ENCODE assay signal across 9 mouse cellular contexts in the genomic region with DNA sequence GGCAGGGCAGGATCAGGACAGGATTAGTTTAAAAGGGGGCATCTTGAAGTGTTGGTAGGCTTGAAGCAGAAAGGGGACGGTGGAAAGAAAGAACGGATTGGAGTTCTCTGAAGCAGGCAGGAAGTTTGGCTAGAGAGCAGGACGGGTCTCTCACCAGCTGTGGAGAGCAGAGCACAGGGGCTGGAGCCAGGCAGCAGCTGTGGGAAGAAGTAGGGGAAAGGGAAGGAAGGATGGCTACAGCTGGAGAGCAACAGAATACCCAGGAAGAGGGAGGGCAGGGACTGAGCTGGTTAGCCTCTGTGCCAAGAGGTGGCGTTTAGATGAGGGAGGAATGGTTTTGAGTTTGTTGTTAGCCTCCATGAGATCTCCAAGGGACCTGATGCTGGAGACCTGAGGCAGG. TPM values are rescaled to one million over a fixed set of nuclear protein-coding genes. Genes with fewer than 3 reads are reported as not detected.
DNase-seq lines count a peak whose midpoint lies in the region; ATAC-seq and TF ChIP-seq lines count a peak whose summit lies in the region.
"Had no signal": no experiment of that assay in that cellular context is flagged by ENCODE, and none has a peak within 500 bp of the region (broad histone marks: within the 10 kb centered on the region; RNA-seq: fewer than 3 reads in every experiment).

No protein-coding gene starts in this region.

- H3K27me3 ChIP-seq in kidney, postnatal 0 days (ENCODE audit: insufficient read depth, low read length) = no peaks in the 10 kb centered on the region
- H3K27me3 ChIP-seq in heart, embryonic 13.5 days (replicated peaks) = peaks cover 14% of the 10 kb centered on the region; the same call in 1 of the 2 replicates
- peaks cover 12% of the 10 kb centered on the region for H3K27me3 ChIP-seq in limb, embryonic 13.5 days
- H3K27me3 ChIP-seq in liver, embryonic 11.5 days (replicated peaks; ENCODE audit: control insufficient read depth, insufficient read depth, low read length) = peaks cover 49% of the 10 kb centered on the region

- H3K4me1 ChIP-seq in kidney, postnatal 0 days (replicated peaks; ENCODE audit: insufficient read depth, low read length) = peaks cover 31% of the 10 kb centered on the region
- H3K4me1 ChIP-seq in heart, embryonic 13.5 days = peaks cover 35% of the 10 kb centered on the region
- peaks cover 35% of the 10 kb centered on the region for H3K4me1 ChIP-seq in limb, embryonic 13.5 days
- H3K4me1 ChIP-seq in liver, embryonic 11.5 days (replicated peaks; ENCODE audit: control insufficient read depth, insufficient read depth, low read length) = peaks cover 13% of the 10 kb centered on the region; the same call in 1 of the 2 replicates

- 20% methylated on average over 4 of the region's 4 CpGs for WGBS in kidney, postnatal 0 days
- 11% methylated on average over 4 of the region's 4 CpGs for WGBS in heart, embryonic 13.5 days
- WGBS in limb, embryonic 13.5 days = 12% methylated on average over 4 of the region's 4 CpGs
- WGBS in liver, embryonic 11.5 days = 17% methylated on average over 4 of the region's 4 CpGs

- no peak overlapping the region for H3K4me3 ChIP-seq in kidney, postnatal 0 days (replicated peaks; ENCODE audit: low read depth, low read length)
- H3K4me3 ChIP-seq in heart, embryonic 13.5 days = no peak overlapping the region
- H3K4me3 ChIP-seq in limb, embryonic 13.5 days = no peak overlapping the region
- no peak overlapping the region for H3K4me3 ChIP-seq in liver, embryonic 11.5 days (ENCODE audit: low read depth, low read length)

- H3K9me3 ChIP-seq in kidney, postnatal 0 days (replicated peaks; ENCODE audit: low read length) = no peaks in the 10 kb centered on the region
- no peaks in the 10 kb centered on the region for H3K9me3 ChIP-seq in heart, embryonic 13.5 days
- no peaks in the 10 kb centered on the region for H3K9me3 ChIP-seq in limb, embryonic 13.5 days
- H3K9me3 ChIP-seq in liver, embryonic 11.5 days (ENCODE audit: control insufficient read depth, low read length) = no peaks in the 10 kb centered on the region

- H3K4me2 ChIP-seq in kidney, postnatal 0 days (ENCODE audit: low read length) = peak overlapping the region; percentile 90; the same call in 1 of the 2 replicates
- H3K4me2 ChIP-seq in heart, embryonic 13.5 days = peak overlapping the region; percentile 77
- H3K4me2 ChIP-seq in limb, embryonic 13.5 days (replicated peaks) = no peak overlapping the region
- no peak overlapping the region; the same call in 1 of the 2 replicates for H3K4me2 ChIP-seq in liver, embryonic 11.5 days

- no peak for TF ChIP-seq CTCF in kidney, postnatal 0 days (IDR thresholded peaks at IDR 0.05; ENCODE audit: low read depth)

- no peak; the same call in 1 of the 2 replicates for ATAC-seq in kidney, postnatal 0 days (replicated peaks; ENCODE audit: low FRiP score, low read depth)
- no peak for ATAC-seq in heart, embryonic 13.5 days (ENCODE audit: extremely low read depth, insufficient number of reproducible peaks, low FRiP score, low TSS enrichment)
- ATAC-seq in limb, embryonic 13.5 days (ENCODE audit: low FRiP score, low read depth) = 0 out of 2 replicates have a peak, but pooled peaks have one; percentile 26
- ATAC-seq in liver, embryonic 11.5 days (replicated peaks; ENCODE audit: low FRiP score) = no peak

- DNase-seq in kidney, postnatal 0 days (ENCODE audit: low spot score) = peak; percentile 76
- no peak for DNase-seq in kidney, postnatal 25 days
- peak; percentile 52 for DNase-seq in skeletal muscle tissue, adult 2 months (ENCODE audit: low read depth, low spot score)
- DNase-seq in layer of hippocampus, adult 11-12 months (ENCODE audit: low spot score) = no peak
- DNase-seq in frontal cortex, adult 2 months (ENCODE audit: extremely low spot score in 1 of 2, low spot score in 1 of 2) = no peak
- DNase-seq in liver, embryonic 11.5 days (ENCODE audit: low spot score) = no peak
- DNase-seq: cerebellum, postnatal 10 days had no signal

- H3K27ac ChIP-seq in kidney, postnatal 0 days = 0 out of 2 replicates have a peak overlapping the region, but pooled peaks have one; percentile 11
- peak overlapping the region; percentile 24; the same call in 1 of the 2 replicates for H3K27ac ChIP-seq in heart, embryonic 13.5 days (replicated peaks)
- H3K27ac ChIP-seq in limb, embryonic 13.5 days = peak overlapping the region; percentile 39; the same call in 1 of the 2 replicates
- H3K27ac ChIP-seq in liver, embryonic 11.5 days (ENCODE audit: low read depth, low read length) = no peak overlapping the region

- no peaks in the 10 kb centered on the region for H3K36me3 ChIP-seq in kidney, postnatal 0 days (ENCODE audit: insufficient read depth, low read length)
- H3K36me3 ChIP-seq in heart, embryonic 13.5 days = 0 out of 2 replicates have a peak, but pooled peaks cover under 1% of the 10 kb centered on the region
- peaks cover 5% of the 10 kb centered on the region for H3K36me3 ChIP-seq in limb, embryonic 13.5 days
- H3K36me3 ChIP-seq in liver, embryonic 11.5 days (ENCODE audit: control insufficient read depth, insufficient read depth, low read length) = no peaks in the 10 kb centered on the region

- H3K9ac ChIP-seq in kidney, postnatal 0 days (ENCODE audit: low read depth, low read length) = no peak overlapping the region
- H3K9ac ChIP-seq in heart, embryonic 13.5 days = peak overlapping the region; percentile 99
- H3K9ac ChIP-seq in limb, embryonic 13.5 days = peak overlapping the region; percentile 35; the same call in 1 of the 2 replicates
- no peak overlapping the region for H3K9ac ChIP-seq in liver, embryonic 11.5 days (ENCODE audit: low read depth, low read length)

RNA-seq across cellular contexts. Expression of a gene that starts 0.7 kb away (rescaled TPM):
- 16.4 and 19.4 TPM in 2 replicates for polyA plus RNA-seq in kidney, postnatal 0 days (2015; fragmentation: Nextera tagmentation; extraction: Ambion mirVana)
- polyA plus RNA-seq in heart, embryonic 13.5 days (2015; fragmentation: Nextera tagmentation; extraction: Ambion mirVana) = 16.8 and 18.1 TPM in 2 replicates
- 37.2 and 37.7 TPM in 2 replicates for polyA plus RNA-seq in limb, embryonic 13.5 days (2015; fragmentation: Nextera tagmentation; extraction: Ambion mirVana)
- 28.0 and 32.7 TPM in 2 replicates for polyA plus RNA-seq in frontal cortex, adult 2 months (2012; rRNA removed)
- 5.3 and 6.9 TPM in 2 replicates for polyA plus RNA-seq in liver, embryonic 11.5 days (2014; fragmentation: Nextera tagmentation; extraction: Ambion mirVana)

RNA-seq across cellular contexts. Expression of a gene that starts 29.1 kb away (rescaled TPM):
- polyA plus RNA-seq in kidney, postnatal 0 days (2015; fragmentation: Nextera tagmentation; extraction: Ambion mirVana) = 38.8 and 39.8 TPM in 2 replicates
- 21.9 and 22.1 TPM in 2 replicates for polyA plus RNA-seq in heart, embryonic 13.5 days (2015; fragmentation: Nextera tagmentation; extraction: Ambion mirVana)
- polyA plus RNA-seq in limb, embryonic 13.5 days (2015; fragmentation: Nextera tagmentation; extraction: Ambion mirVana) = 46.8 and 48.9 TPM in 2 replicates
- polyA plus RNA-seq in frontal cortex, adult 2 months (2012; rRNA removed) = 23.2 and 24.3 TPM in 2 replicates
- 21.7 and 24.0 TPM in 2 replicates for polyA plus RNA-seq in liver, embryonic 11.5 days (2014; fragmentation: Nextera tagmentation; extraction: Ambion mirVana)

RNA-seq across cellular contexts. Expression of a gene that starts 50.0 kb away (rescaled TPM):
- 187 and 206 TPM in 2 replicates for polyA plus RNA-seq in kidney, postnatal 0 days (2015; fragmentation: Nextera tagmentation; extraction: Ambion mirVana)
- 170 and 175 TPM in 2 replicates for polyA plus RNA-seq in heart, embryonic 13.5 days (2015; fragmentation: Nextera tagmentation; extraction: Ambion mirVana)
- 340 and 357 TPM in 2 replicates for polyA plus RNA-seq in limb, embryonic 13.5 days (2015; fragmentation: Nextera tagmentation; extraction: Ambion mirVana)
- polyA plus RNA-seq in frontal cortex, adult 2 months (2012; rRNA removed) = 337 and 338 TPM in 2 replicates
- polyA plus RNA-seq in liver, embryonic 11.5 days (2014; fragmentation: Nextera tagmentation; extraction: Ambion mirVana) = 323 and 337 TPM in 2 replicates

Comparison
In these comparisons a context has a peak if more than half of its experiments do, and no peak if none do; other contexts are left out.
1. DNase-seq: peak in kidney, postnatal 0 days (single experiment) and skeletal muscle tissue, adult 2 months (single experiment); none in kidney, postnatal 25 days (0 of 2), layer of hippocampus, adult 11-12 months (single experiment), frontal cortex, adult 2 months (0 of 2) and liver, embryonic 11.5 days (single experiment).
2. H3K4me2 ChIP-seq: peak in kidney, postnatal 0 days (single experiment) and heart, embryonic 13.5 days (single experiment); none in limb, embryonic 13.5 days (single experiment) and liver, embryonic 11.5 days (single experiment).
3. H3K9ac ChIP-seq: peak in heart, embryonic 13.5 days (single experiment) and limb, embryonic 13.5 days (single experiment); none in kidney, postnatal 0 days (single experiment) and liver, embryonic 11.5 days (single experiment).